Mouse (Mus musculus): ENCODE measurements at regions not wholly inside any gene's neighbourhood (a gene's known extent, or its start where the extent isn't known, plus 50 kb on each side); places are given as distances from the start of the nearest gene placed in this dataset.

- Histone ChIP-seq H3K4me2 (ENCODE audit: low read length) (no peak overlapping the region), H3K4me3 (replicated peaks; ENCODE audit: low read length) (no peak overlapping the region), H3K27ac (ENCODE audit: low read length) (no peak overlapping the region), H3K27me3 (replicated peaks; ENCODE audit: control insufficient read depth, insufficient read depth, low read length) (peaks cover 14% of the 10 kb centered on the region), H3K36me3 (ENCODE audit: control insufficient read depth, insufficient read depth) (no peaks in the 10 kb centered on the region), H3K9ac (replicated peaks; ENCODE audit: low read depth, low read length) (no peak overlapping the region), H3K9me3 (ENCODE audit: control insufficient read depth, low read length) (no peaks in the 10 kb centered on the region), H3K4me1 (replicated peaks; ENCODE audit: control insufficient read depth, insufficient read depth, low read length) (peaks cover 6% of the 10 kb centered on the region; the same call in 1 of the 2 replicates)
- no peak for ATAC-seq
- WGBS: 64% methylated on average over 5 of the region's 5 CpGs
These were observed 101.4 kb upstream of the Tbca start for GRCm38 (mm10) chr13:94687295-94687694.

GRCm38 (mm10) chr13:94706641-94707053 is 82.1 kb upstream of the Tbca start:
- Histone ChIP-seq H3K9me3 (ENCODE audit: control insufficient read depth, low read length) (no peaks in the 10 kb centered on the region), H3K4me1 (replicated peaks; ENCODE audit: control insufficient read depth, insufficient read depth, low read length) (peaks cover 26% of the 10 kb centered on the region), H3K27ac (ENCODE audit: low read length) (no peak overlapping the region), H3K4me3 (replicated peaks; ENCODE audit: low read length) (no peak overlapping the region), H3K36me3 (ENCODE audit: control insufficient read depth, insufficient read depth) (no peaks in the 10 kb centered on the region), H3K9ac (replicated peaks; ENCODE audit: low read depth, low read length) (no peak overlapping the region), H3K4me2 (ENCODE audit: low read length) (no peak overlapping the region), H3K27me3 (replicated peaks; ENCODE audit: control insufficient read depth, insufficient read depth, low read length) (peaks cover 54% of the 10 kb centered on the region)
- no peak for ATAC-seq
- 2% methylated on average over 7 of the region's 7 CpGs for WGBS

- Histone ChIP-seq H3K4me2 (ENCODE audit: low read length) (no peak overlapping the region), H3K9ac (replicated peaks; ENCODE audit: low read depth, low read length) (no peak overlapping the region), H3K36me3 (ENCODE audit: control insufficient read depth, insufficient read depth) (no peaks in the 10 kb centered on the region), H3K4me1 (replicated peaks; ENCODE audit: control insufficient read depth, insufficient read depth, low read length) (peaks cover 22% of the 10 kb centered on the region), H3K9me3 (ENCODE audit: control insufficient read depth, low read length) (no peaks in the 10 kb centered on the region), H3K4me3 (replicated peaks; ENCODE audit: low read length) (no peak overlapping the region), H3K27me3 (replicated peaks; ENCODE audit: control insufficient read depth, insufficient read depth, low read length) (peaks cover 62% of the 10 kb centered on the region), H3K27ac (ENCODE audit: low read length) (no peak overlapping the region)
- ATAC-seq: no peak
- 6% methylated on average over 32 of the region's 32 CpGs for WGBS
These were observed 81.1 kb upstream of the Tbca start for GRCm38 (mm10) chr13:94707371-94708280.

DNA sequence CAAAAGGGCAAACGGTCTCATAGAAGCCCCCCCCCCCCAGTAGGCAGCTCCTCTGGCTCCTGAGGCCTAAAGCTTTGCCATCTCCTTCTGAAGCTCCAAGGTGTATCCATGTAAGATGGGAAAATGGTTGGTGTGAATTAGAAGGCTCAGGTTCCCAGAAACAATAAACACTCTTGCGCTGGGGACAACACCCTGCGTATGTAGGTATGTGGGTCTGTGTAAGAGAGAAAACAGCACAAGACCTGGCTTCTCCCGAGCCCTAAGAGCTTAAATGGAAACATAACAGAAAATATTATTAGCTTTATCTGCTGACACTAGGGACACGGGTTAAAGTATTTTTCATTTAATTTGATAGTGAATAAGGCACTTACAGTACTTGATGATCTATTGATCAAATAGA is 79.9 kb upstream of the Tbca start:
- Histone ChIP-seq H3K4me3 (replicated peaks; ENCODE audit: low read length) (no peak overlapping the region), H3K27ac (ENCODE audit: low read length) (no peak overlapping the region), H3K27me3 (replicated peaks; ENCODE audit: control insufficient read depth, insufficient read depth, low read length) (peaks cover 61% of the 10 kb centered on the region), H3K4me1 (replicated peaks; ENCODE audit: control insufficient read depth, insufficient read depth, low read length) (peaks cover 17% of the 10 kb centered on the region), H3K36me3 (ENCODE audit: control insufficient read depth, insufficient read depth) (no peaks in the 10 kb centered on the region), H3K9me3 (ENCODE audit: control insufficient read depth, low read length) (no peaks in the 10 kb centered on the region), H3K9ac (replicated peaks; ENCODE audit: low read depth, low read length) (no peak overlapping the region), H3K4me2 (ENCODE audit: low read length) (no peak overlapping the region)
- ATAC-seq: no peak
- WGBS: 43% methylated on average over 5 of the region's 5 CpGs

DNA sequence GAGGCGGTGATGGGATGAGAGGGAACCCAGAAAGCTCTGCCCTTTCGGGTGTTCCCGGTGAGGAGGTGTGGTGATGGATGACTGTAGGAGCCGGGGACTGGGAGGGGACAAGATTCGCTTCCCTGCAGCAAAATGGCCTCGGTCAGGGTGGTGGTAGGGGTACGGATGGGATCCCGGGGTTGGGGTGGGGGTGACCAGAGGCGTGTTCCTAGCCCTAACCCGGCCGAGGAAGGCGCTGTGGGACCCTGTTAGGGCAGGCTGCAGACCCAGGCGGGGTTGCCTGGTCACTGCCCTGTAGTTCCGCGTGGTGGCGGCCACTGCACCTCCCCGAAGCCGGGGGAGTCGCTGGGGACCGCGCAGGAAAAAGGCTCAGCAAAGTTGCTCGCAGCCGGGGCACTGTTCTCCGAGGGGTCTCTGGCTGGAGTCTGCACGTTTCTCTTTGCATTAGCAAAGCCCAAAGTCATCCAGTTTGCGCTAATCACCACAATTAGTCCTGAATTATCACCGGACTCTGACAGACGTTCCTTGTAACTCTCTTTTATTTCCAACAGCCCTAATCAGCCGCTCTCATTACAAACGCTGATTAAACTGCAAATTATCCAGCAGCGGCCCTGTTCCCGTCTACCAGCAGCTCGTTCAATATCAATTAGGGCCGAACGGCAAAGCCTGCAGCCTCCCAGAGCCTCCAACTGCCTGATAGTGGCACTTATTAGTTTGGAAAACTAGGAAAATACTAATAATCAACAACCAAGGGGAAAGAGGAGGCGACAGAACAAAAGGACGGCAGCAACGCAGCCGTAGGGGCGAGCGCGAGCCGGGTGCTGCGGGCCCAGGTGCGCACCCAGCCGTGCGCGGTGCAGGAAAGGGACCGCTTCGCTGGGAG is 78.8 kb upstream of the Tbca start:
- no peaks in the 10 kb centered on the region for H3K9me3 ChIP-seq (ENCODE audit: control insufficient read depth, low read length)
- under 1% methylated on average over 49 of the region's 50 CpGs for WGBS
- H3K27ac ChIP-seq (ENCODE audit: low read length): no peak overlapping the region
- peak overlapping the region; percentile 30 for H3K4me3 ChIP-seq (replicated peaks; ENCODE audit: low read length)
- ATAC-seq: peak; percentile 79
- peak overlapping the region; percentile 46 for H3K4me2 ChIP-seq (ENCODE audit: low read length)
- H3K9ac ChIP-seq (replicated peaks; ENCODE audit: low read depth, low read length): no peak overlapping the region
- peaks cover 17% of the 10 kb centered on the region for H3K4me1 ChIP-seq (replicated peaks; ENCODE audit: control insufficient read depth, insufficient read depth, low read length)
- H3K27me3 ChIP-seq (replicated peaks; ENCODE audit: control insufficient read depth, insufficient read depth, low read length): peaks cover 64% of the 10 kb centered on the region
- no peaks in the 10 kb centered on the region for H3K36me3 ChIP-seq (ENCODE audit: control insufficient read depth, insufficient read depth)

DNA sequence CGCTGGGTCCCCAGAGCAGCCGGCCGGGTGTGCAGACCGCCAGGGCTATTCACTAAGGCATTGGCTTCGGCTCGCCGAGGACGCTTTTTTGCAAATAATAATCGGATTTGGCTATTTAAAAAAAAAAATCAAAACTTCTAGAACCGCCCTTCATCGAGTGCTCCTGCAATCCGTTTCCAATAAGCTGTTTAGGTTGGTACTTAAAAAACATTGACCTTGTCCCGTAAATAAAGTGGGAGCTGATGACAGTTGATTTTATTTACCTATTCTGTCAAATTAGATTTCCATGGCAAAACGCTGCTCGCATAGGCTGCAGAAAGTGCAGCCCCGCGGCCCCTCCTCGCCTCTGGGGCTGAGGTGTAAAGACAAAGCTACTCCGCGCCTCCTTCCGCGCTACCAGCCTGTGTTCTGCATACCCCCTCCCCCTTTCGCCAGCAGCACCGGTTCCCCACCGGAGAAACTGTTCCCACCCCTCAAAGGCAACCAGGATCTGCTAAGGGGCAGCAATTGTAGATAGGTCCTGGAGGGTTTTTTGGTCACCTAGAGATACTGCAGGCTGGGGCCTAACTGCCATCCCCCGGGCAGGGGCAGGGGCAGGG is 78.0 kb upstream of the Tbca start:
- 1% methylated on average over 26 of the region's 26 CpGs for WGBS
- H3K27me3 ChIP-seq (replicated peaks; ENCODE audit: control insufficient read depth, insufficient read depth, low read length): peaks cover 60% of the 10 kb centered on the region

DNA sequence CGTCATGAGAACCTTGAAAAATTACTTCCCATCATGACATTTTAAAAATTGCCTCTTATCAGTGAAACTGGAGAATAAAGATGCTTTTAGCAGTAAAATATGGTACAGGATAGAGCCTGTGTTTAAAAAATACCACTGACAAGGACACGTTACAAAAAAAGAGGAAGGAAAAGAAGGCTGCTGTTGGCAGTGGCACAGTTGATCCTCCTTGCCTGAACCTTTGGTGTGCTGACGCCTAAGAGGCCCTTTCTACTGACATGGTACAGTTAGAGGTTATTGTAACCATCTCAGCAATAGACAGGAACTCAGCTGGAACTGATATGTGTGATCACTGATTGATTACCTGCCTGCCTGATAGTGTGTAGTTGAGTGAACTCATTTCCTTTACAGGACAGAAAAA is 75.3 kb upstream of the Tbca start:
- Histone ChIP-seq H3K27ac (ENCODE audit: low read length) (no peak overlapping the region), H3K9me3 (ENCODE audit: control insufficient read depth, low read length) (no peaks in the 10 kb centered on the region), H3K36me3 (ENCODE audit: control insufficient read depth, insufficient read depth) (no peaks in the 10 kb centered on the region), H3K4me2 (ENCODE audit: low read length) (no peak overlapping the region), H3K27me3 (replicated peaks; ENCODE audit: control insufficient read depth, insufficient read depth, low read length) (peaks cover 46% of the 10 kb centered on the region), H3K9ac (replicated peaks; ENCODE audit: low read depth, low read length) (no peak overlapping the region), H3K4me1 (replicated peaks; ENCODE audit: control insufficient read depth, insufficient read depth, low read length) (peaks cover 14% of the 10 kb centered on the region), H3K4me3 (replicated peaks; ENCODE audit: low read length) (no peak overlapping the region)
- ATAC-seq: no peak
- WGBS: 67% methylated on average over 3 of the region's 3 CpGs

More for the DNA sequence above, 78.0 kb upstream of the Tbca start:
- H3K36me3 ChIP-seq (ENCODE audit: control insufficient read depth, insufficient read depth): no peaks in the 10 kb centered on the region
- H3K4me2 ChIP-seq (ENCODE audit: low read length): peak overlapping the region; percentile 46
- ATAC-seq: no peak
- H3K9me3 ChIP-seq (ENCODE audit: control insufficient read depth, low read length): no peaks in the 10 kb centered on the region
- H3K27ac ChIP-seq (ENCODE audit: low read length): no peak overlapping the region
- H3K9ac ChIP-seq (replicated peaks; ENCODE audit: low read depth, low read length): no peak overlapping the region
- H3K4me1 ChIP-seq (replicated peaks; ENCODE audit: control insufficient read depth, insufficient read depth, low read length): peaks cover 17% of the 10 kb centered on the region
- H3K4me3 ChIP-seq (replicated peaks; ENCODE audit: low read length): peak overlapping the region; percentile 30

DNA sequence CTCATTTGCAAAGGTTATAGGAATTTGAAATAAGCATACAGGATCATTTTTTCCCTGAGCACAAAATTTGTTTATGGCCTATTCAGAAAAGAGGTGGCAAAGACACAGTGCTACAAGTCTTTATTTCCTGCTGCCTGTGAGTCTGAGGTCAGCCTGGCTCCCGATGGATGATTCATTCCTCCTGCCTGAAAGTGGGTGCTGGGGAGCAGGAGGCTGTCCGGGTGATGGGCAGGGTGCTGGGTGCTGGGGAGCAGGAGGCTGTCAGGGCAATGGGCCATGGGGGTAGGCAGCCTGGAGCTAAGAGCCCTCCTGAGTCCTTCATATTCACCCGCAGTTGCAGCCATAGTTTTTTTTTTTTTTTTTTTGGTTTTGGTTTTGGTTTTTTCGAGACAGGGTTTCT is 67.1 kb upstream of the Tbca start:
- H3K9me3 ChIP-seq (ENCODE audit: control insufficient read depth, low read length): no peaks in the 10 kb centered on the region
- H3K4me1 ChIP-seq (replicated peaks; ENCODE audit: control insufficient read depth, insufficient read depth, low read length): no peaks in the 10 kb centered on the region
- no peak overlapping the region for H3K27ac ChIP-seq (ENCODE audit: low read length)
- H3K9ac ChIP-seq (replicated peaks; ENCODE audit: low read depth, low read length): no peak overlapping the region
- 89% methylated on average over 4 of the region's 4 CpGs for WGBS
- no peak overlapping the region for H3K4me2 ChIP-seq (ENCODE audit: low read length)
- ATAC-seq: no peak
- H3K27me3 ChIP-seq (replicated peaks; ENCODE audit: control insufficient read depth, insufficient read depth, low read length): peaks cover 4% of the 10 kb centered on the region; the same call in 1 of the 2 replicates
- no peaks in the 10 kb centered on the region for H3K36me3 ChIP-seq (ENCODE audit: control insufficient read depth, insufficient read depth)
- no peak overlapping the region for H3K4me3 ChIP-seq (replicated peaks; ENCODE audit: low read length)
